Mouse (Mus musculus): Measurements from ENCODE around the gene Entpd7. TPM values are rescaled to one million over a fixed set of nuclear protein-coding genes. Genes with fewer than 3 reads are reported as not detected.

The Entpd7 gene
- polyA plus RNA-seq, 1 experiment from 2014 or later: 12.7 TPM

DNA sequence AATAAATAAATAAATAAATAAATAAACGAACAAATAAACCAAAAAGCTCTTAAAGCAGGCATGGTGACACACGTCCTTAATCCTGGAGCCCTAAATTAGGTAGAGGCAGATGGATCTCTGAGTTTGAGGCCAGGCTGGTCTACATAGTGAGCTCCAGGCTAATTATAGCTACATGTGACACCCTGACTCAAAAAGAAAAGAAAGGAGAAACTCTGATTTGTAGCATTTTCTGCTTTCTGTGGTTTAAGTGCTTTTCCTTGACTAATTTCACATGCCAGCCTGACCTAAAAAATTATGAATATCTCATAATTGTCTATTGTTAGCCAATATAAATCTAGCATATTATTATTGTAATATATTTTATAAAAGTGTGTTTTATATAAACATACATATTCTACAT lies 72.9 kb downstream of the Entpd7 start:
- Histone ChIP-seq H3K27me3 (no peaks in the 10 kb centered on the region), H3K4me3 (no peak overlapping the region), H3K9me3 (no peaks in the 10 kb centered on the region), H3K36me3 (no peaks in the 10 kb centered on the region), H3K9ac (no peak overlapping the region), H3K4me1 (no peaks in the 10 kb centered on the region), H3K27ac (no peak overlapping the region), H3K4me2 (no peak overlapping the region)
- no peak for ATAC-seq (ENCODE audit: borderline replicate concordance, extremely low read depth, low FRiP score, low TSS enrichment)
- 61% methylated on average over 2 of the region's 2 CpGs for WGBS

- H3K9ac ChIP-seq: no peak overlapping the region
- H3K9me3 ChIP-seq: no peaks in the 10 kb centered on the region
- no peak overlapping the region for H3K27ac ChIP-seq
- ATAC-seq (ENCODE audit: borderline replicate concordance, extremely low read depth, low FRiP score, low TSS enrichment): no peak
- 77% methylated on average over 5 of the region's 5 CpGs for WGBS
- H3K36me3 ChIP-seq: peaks cover 3% of the 10 kb centered on the region; the same call in 1 of the 2 replicates
- H3K27me3 ChIP-seq: no peaks in the 10 kb centered on the region
- H3K4me2 ChIP-seq: no peak overlapping the region
- H3K4me1 ChIP-seq: no peaks in the 10 kb centered on the region
- no peak overlapping the region for H3K4me3 ChIP-seq
Observed at GRCm38 (mm10) chr19:43766451-43766850, 77.0 kb downstream of the Entpd7 start.

- no peak overlapping the region for H3K9ac ChIP-seq
- H3K9me3 ChIP-seq: no peaks in the 10 kb centered on the region
- H3K36me3 ChIP-seq: peaks cover 3% of the 10 kb centered on the region; the same call in 1 of the 2 replicates
- H3K4me1 ChIP-seq: no peaks in the 10 kb centered on the region
- 48% methylated on average over 9 of the region's 9 CpGs for WGBS
- no peak for ATAC-seq (ENCODE audit: borderline replicate concordance, extremely low read depth, low FRiP score, low TSS enrichment)
- H3K27me3 ChIP-seq: no peaks in the 10 kb centered on the region
- H3K27ac ChIP-seq: no peak overlapping the region
- H3K4me3 ChIP-seq: no peak overlapping the region
- no peak overlapping the region for H3K4me2 ChIP-seq
Observed at GRCm38 (mm10) chr19:43767549-43768322, 78.3 kb downstream of the Entpd7 start.

DNA sequence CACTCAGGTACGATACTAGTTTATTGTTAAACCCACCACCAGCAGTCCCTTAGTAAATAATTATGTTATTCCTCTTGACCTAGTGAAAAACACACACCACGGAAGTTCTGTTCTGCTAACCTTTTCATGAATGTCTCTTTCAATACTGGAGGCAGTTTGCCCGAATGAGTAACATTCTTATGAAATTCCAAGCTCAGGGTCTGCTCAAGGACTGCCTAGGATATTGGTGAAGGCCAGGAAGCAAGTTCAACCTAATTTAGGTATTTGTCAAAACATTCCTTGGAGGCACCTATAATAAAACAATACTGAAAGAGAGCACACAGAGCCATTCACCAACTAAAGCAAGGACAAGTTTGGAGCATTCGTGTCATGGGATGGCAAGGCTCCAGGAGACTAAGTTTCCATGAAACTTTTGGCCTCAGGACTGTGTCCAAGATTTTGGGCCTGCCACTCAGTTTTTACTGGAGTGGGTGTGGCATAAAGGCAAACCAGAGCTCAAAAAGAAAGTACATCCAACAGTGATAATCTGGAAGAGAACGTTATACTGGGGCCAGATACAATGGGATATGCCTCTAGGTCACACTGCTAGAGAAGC lies 80.0 kb downstream of the Entpd7 start:
- Histone ChIP-seq H3K4me2 (no peak overlapping the region), H3K27me3 (no peaks in the 10 kb centered on the region), H3K36me3 (peaks cover 3% of the 10 kb centered on the region; the same call in 1 of the 2 replicates), H3K9ac (no peak overlapping the region), H3K27ac (no peak overlapping the region), H3K9me3 (no peaks in the 10 kb centered on the region), H3K4me3 (no peak overlapping the region), H3K4me1 (no peaks in the 10 kb centered on the region)
- ATAC-seq (ENCODE audit: borderline replicate concordance, extremely low read depth, low FRiP score, low TSS enrichment): no peak
- 72% methylated on average over 5 of the region's 5 CpGs for WGBS

DNA sequence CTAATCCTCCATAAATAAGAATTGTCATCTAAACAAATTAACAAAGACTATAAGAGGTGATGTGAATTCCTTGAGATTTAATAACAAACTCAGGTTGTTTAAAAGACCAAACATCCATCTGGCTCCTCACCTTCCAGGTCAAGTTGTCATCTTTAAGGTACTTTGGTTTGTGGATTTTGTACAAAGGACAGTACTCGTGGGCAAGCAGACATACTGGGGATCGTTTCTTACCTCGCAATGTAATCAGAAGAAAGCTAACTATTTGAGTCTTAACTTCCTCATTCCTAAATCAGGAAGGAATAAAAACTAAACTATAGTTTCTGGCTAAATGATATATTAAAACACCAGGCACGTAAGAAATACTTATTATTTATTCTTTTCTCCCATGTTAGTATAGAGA lies 81.1 kb downstream of the Entpd7 start:
- no peaks in the 10 kb centered on the region for H3K4me1 ChIP-seq
- H3K36me3 ChIP-seq: peaks cover 3% of the 10 kb centered on the region; the same call in 1 of the 2 replicates
- H3K27me3 ChIP-seq: no peaks in the 10 kb centered on the region
- H3K4me3 ChIP-seq: no peak overlapping the region
- ATAC-seq (ENCODE audit: borderline replicate concordance, extremely low read depth, low FRiP score, low TSS enrichment): no peak
- no peaks in the 10 kb centered on the region for H3K9me3 ChIP-seq
- WGBS: 69% methylated on average over 4 of the region's 4 CpGs
- no peak overlapping the region for H3K4me2 ChIP-seq
- H3K9ac ChIP-seq: no peak overlapping the region
- H3K27ac ChIP-seq: no peak overlapping the region

- Histone ChIP-seq H3K9ac (no peak overlapping the region), H3K9me3 (no peaks in the 10 kb centered on the region), H3K4me2 (no peak overlapping the region), H3K27ac (no peak overlapping the region), H3K27me3 (no peaks in the 10 kb centered on the region), H3K4me3 (no peak overlapping the region), H3K36me3 (peaks cover 3% of the 10 kb centered on the region; the same call in 1 of the 2 replicates), H3K4me1 (no peaks in the 10 kb centered on the region)
- WGBS: 82% methylated on average over 5 of the region's 5 CpGs
- ATAC-seq (ENCODE audit: borderline replicate concordance, extremely low read depth, low FRiP score, low TSS enrichment): no peak
Observed at GRCm38 (mm10) chr19:43771499-43771969, 82.1 kb downstream of the Entpd7 start.

DNA sequence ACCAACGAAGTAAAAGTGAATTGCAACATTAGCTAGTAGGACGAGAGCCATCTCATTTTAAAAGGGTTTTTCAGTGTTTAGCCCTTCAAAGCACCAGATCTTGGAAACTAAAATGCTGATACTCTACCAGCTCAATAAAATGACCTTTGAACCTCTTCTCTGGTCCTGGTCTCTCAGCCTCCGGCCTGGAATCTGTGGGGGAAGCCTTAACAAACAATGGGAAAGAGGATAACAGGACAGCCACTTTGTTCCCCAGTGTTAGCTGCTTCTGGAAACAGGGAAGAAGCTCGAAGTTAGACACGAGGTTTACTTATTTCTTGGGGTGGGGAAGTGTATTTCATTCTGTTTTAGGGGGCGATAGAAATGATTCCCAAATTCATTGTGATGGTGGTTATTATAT lies 82.8 kb downstream of the Entpd7 start:
- no peaks in the 10 kb centered on the region for H3K4me1 ChIP-seq
- no peak overlapping the region for H3K9ac ChIP-seq
- H3K4me2 ChIP-seq: no peak overlapping the region
- no peaks in the 10 kb centered on the region for H3K27me3 ChIP-seq
- H3K36me3 ChIP-seq: peaks cover 3% of the 10 kb centered on the region; the same call in 1 of the 2 replicates
- no peak overlapping the region for H3K27ac ChIP-seq
- WGBS: 62% methylated on average over 6 of the region's 6 CpGs
- ATAC-seq (ENCODE audit: borderline replicate concordance, extremely low read depth, low FRiP score, low TSS enrichment): no peak
- H3K9me3 ChIP-seq: no peaks in the 10 kb centered on the region
- H3K4me3 ChIP-seq: no peak overlapping the region

DNA sequence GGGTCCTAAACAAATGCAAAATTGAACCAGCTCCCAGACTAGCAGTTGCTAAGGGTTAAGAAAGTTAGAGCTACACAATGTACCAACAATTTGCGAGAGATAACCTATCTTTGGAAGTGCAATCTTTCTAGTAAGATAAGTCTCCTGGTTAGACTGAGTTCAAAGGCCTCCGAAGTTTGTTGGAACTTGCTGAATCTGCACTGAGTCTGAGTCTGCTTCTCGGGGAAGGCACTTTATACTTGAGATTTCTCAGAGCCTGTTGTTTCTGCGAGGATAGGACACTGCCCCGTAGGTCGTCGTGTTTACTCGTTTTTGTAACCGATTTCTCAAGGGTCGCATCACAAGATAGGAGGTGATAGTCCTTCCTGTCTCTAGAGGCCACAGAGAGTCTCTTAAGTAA lies 86.0 kb downstream of the Entpd7 start:
- no peaks in the 10 kb centered on the region for H3K4me1 ChIP-seq
- no peaks in the 10 kb centered on the region for H3K9me3 ChIP-seq
- no peaks in the 10 kb centered on the region for H3K36me3 ChIP-seq
- H3K27me3 ChIP-seq: no peaks in the 10 kb centered on the region
- ATAC-seq (ENCODE audit: borderline replicate concordance, extremely low read depth, low FRiP score, low TSS enrichment): no peak
- H3K4me3 ChIP-seq: no peak overlapping the region
- 38% methylated on average over 10 of the region's 10 CpGs for WGBS
- H3K4me2 ChIP-seq: no peak overlapping the region
- no peak overlapping the region for H3K27ac ChIP-seq
- no peak overlapping the region for H3K9ac ChIP-seq

- no peak for ATAC-seq (ENCODE audit: borderline replicate concordance, extremely low read depth, low FRiP score, low TSS enrichment)
- H3K27me3 ChIP-seq: no peaks in the 10 kb centered on the region
- no peaks in the 10 kb centered on the region for H3K36me3 ChIP-seq
- H3K4me3 ChIP-seq: no peak overlapping the region
- no peak overlapping the region for H3K9ac ChIP-seq
- no peak overlapping the region for H3K4me2 ChIP-seq
- no peaks in the 10 kb centered on the region for H3K9me3 ChIP-seq
- no peak overlapping the region for H3K27ac ChIP-seq
- WGBS: 67% methylated on average over 4 of the region's 4 CpGs
- H3K4me1 ChIP-seq: no peaks in the 10 kb centered on the region
Observed at GRCm38 (mm10) chr19:43776561-43776960, 87.1 kb downstream of the Entpd7 start.

DNA sequence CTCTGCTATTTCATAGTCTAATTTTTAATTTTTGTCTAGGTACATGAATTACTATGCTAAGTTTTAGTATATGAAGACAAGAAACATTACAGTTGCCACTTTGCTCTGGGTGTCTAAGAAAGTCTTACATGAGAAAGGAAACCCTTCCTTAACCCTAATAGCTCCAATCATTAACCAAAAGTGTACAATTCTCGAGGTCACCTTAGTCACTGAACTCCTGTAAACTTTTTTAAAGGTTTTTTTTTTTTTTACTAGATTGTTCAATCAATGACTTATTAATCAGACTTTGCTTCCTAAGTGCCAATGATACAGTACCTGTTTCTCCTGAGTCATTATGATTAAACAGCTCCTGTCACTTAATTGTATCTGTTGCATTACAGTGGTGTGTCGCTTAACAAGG lies 87.8 kb downstream of the Entpd7 start:
- Histone ChIP-seq H3K4me2 (no peak overlapping the region), H3K4me3 (no peak overlapping the region), H3K27me3 (no peaks in the 10 kb centered on the region), H3K9ac (no peak overlapping the region), H3K4me1 (no peaks in the 10 kb centered on the region), H3K27ac (no peak overlapping the region), H3K36me3 (no peaks in the 10 kb centered on the region), H3K9me3 (no peaks in the 10 kb centered on the region)
- WGBS: 63% methylated on average over 2 of the region's 2 CpGs
- no peak for ATAC-seq (ENCODE audit: borderline replicate concordance, extremely low read depth, low FRiP score, low TSS enrichment)

DNA sequence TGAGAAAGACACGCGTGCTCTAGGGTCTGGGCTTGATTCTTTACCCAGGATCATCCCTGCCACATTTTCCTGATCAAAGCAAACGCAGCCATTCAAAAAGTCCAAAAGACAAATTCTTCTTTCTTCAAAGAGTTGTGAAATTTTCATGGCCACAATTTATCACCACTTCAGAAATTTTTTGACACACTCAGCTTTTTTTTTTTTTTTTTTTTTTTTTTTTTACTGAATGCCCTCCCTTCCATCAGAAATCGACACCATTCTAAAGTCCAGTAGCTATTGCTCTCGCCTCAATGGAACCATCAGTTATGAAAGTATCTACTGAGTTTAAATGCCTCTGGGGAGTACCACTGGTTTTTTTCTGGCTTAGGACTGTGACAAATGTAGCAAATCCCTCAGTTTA lies 90.9 kb downstream of the Entpd7 start:
- Histone ChIP-seq H3K4me2 (no peak overlapping the region), H3K27me3 (no peaks in the 10 kb centered on the region), H3K9me3 (no peaks in the 10 kb centered on the region), H3K36me3 (no peaks in the 10 kb centered on the region), H3K4me3 (no peak overlapping the region), H3K9ac (no peak overlapping the region), H3K4me1 (no peaks in the 10 kb centered on the region), H3K27ac (no peak overlapping the region)
- no peak for ATAC-seq (ENCODE audit: borderline replicate concordance, extremely low read depth, low FRiP score, low TSS enrichment)
- WGBS: 52% methylated on average over 5 of the region's 5 CpGs

GRCm38 (mm10) chr19:43781980-43782379 lies 92.5 kb downstream of the Entpd7 start, which contains the start of gene Abcc2:
Abcc2 (plus strand) TSS chr19:43782192.
- no peak within 1 kb of the TSS for H3K27ac ChIP-seq
- H3K27me3 ChIP-seq: no peaks in the 10 kb centered on the region
- 79% methylated on average over 3 of the region's 3 CpGs for WGBS
- no peaks in the 10 kb centered on the region for H3K4me1 ChIP-seq
- no peak for ATAC-seq (ENCODE audit: borderline replicate concordance, extremely low read depth, low FRiP score, low TSS enrichment)
- H3K9me3 ChIP-seq: no peaks in the 10 kb centered on the region
- no peak within 1 kb of the TSS for H3K4me2 ChIP-seq
- no peak within 1 kb of the TSS for H3K9ac ChIP-seq
- H3K4me3 ChIP-seq: no peak within 1 kb of the TSS
- no peaks in the 10 kb centered on the region for H3K36me3 ChIP-seq
